Mouse (Mus musculus) midbrain, postnatal 0 days (tissue): Measurements from ENCODE around the gene Slc36a2. TPM values are rescaled to one million over a fixed set of nuclear protein-coding genes. Genes with fewer than 3 reads are reported as not detected.

ENCODE experiments used
- ATAC-seq: fragments of 200-750 bp; cut with Nextera tagmentation; 2 replicates; pipeline ENCODE4 v1.8.0; 2017; ENCODE audit warnings: moderate number of reproducible peaks, mild to moderate bottlenecking, moderate TSS enrichment, moderate library complexity; ENCODE audit not compliant: low FRiP score
- DNase-seq: peaks from one replicate; pipeline ENCODE4 v3.0.0-alpha.2; 2015; ENCODE audit warnings: low spot score
- H3K27ac ChIP-seq: fragments of 300-500 bp; sonication (generic); 2 replicates; pipeline ENCODE4 v1.5.1; 2014; ENCODE audit warnings: low read depth, mild to moderate bottlenecking, low read length, mixed read lengths
- H3K27me3 ChIP-seq: fragments of 300-500 bp; sonication (generic); 2 replicates; pipeline ENCODE4 v1.6.1; 2014; ENCODE audit warnings: low read length, control low read depth, mixed read lengths; ENCODE audit not compliant: insufficient read depth
- H3K36me3 ChIP-seq: fragments of 300-500 bp; sonication (generic); 2 replicates; pipeline ENCODE4 v1.6.1; 2014; ENCODE audit warnings: low read length, control low read depth, mixed read lengths; ENCODE audit not compliant: insufficient read depth
- H3K4me1 ChIP-seq: fragments of 300-500 bp; sonication (generic); 2 replicates; pipeline ENCODE4 v1.6.1; 2014; ENCODE audit warnings: mild to moderate bottlenecking, control low read depth, antibody characterized with exemption, low read length, mixed read lengths; ENCODE audit not compliant: insufficient read depth
- H3K4me2 ChIP-seq: fragments of 300-500 bp; sonication (generic); 2 replicates; pipeline ENCODE4 v1.6.1; 2014; ENCODE audit warnings: low read depth, mild to moderate bottlenecking, low read length, mixed read lengths; ENCODE audit not compliant: poor library complexity, severe bottlenecking
- H3K4me3 ChIP-seq: fragments of 300-500 bp; sonication (generic); 2 replicates; pipeline ENCODE4 v1.5.1; 2014; ENCODE audit warnings: low read depth, mild to moderate bottlenecking, low read length, moderate library complexity
- H3K9ac ChIP-seq: fragments of 300-500 bp; sonication (generic); replicated peaks from 2 replicates; pipeline ENCODE4 v1.6.1; 2014; ENCODE audit warnings: mild to moderate bottlenecking, low read length, moderate library complexity, mixed read lengths; ENCODE audit not compliant: poor library complexity, severe bottlenecking
- H3K9me3 ChIP-seq: fragments of 300-500 bp; sonication (generic); 2 replicates; pipeline ENCODE4 v1.6.1; 2016; ENCODE audit warnings: low read length, control low read depth
- CTCF ChIP-seq: IDR thresholded peaks from 2 replicates; pipeline ENCODE4 v1.5.1; 2016; ENCODE audit warnings: antibody characterized with exemption, mild to moderate bottlenecking
- WGBS: fragments of 180-500 bp; shearing (Covaris S2); extraction: QIAGEN DNeasy Blood & Tissue Kit; methylation state at CpG from one replicate; pipeline ENCODE4 v1.1.7; 2014; 5-methylcytosine and 5-hydroxymethylcytosine counted together
- polyA plus RNA-seq: library from polyadenylated mRNA; unstranded; fragments of >200 nt; fragmentation: Nextera tagmentation; extraction: Ambion mirVana; gene quantifications from 2 replicates; pipeline ENCODE4 v1.2.1, GENCODE M21; 2015
- total RNA-seq: library from RNA; depleted of rRNA; stranded (reverse); fragments of >200 nt; gene quantifications from 2 replicates; pipeline ENCODE4 v1.2.3, GENCODE M21; 2014

Slc36a2 gene
- total and polyA plus RNA-seq, 2 experiments from 2014 or later, result 0.27 to 0.79 TPM

GRCm38 (mm10) chr11:55128411-55128810 lies 56.5 kb downstream of the Slc36a2 start:
- 60% methylated on average over 3 of the region's 3 CpGs for WGBS
- ATAC-seq, result no peak
- Histone ChIP-seq H3K4me1 (no peaks in the 10 kb centered on the region; the same call in 1 of the 2 replicates), H3K27me3 (no peaks in the 10 kb centered on the region), H3K36me3 (no peaks in the 10 kb centered on the region), H3K4me2 (no peak overlapping the region), H3K4me3 (no peak overlapping the region), H3K9ac (no peak overlapping the region), H3K27ac (no peak overlapping the region), H3K9me3 (no peaks in the 10 kb centered on the region)
- DNase-seq, result no peak
- TF ChIP-seq CTCF, result no peak

GRCm38 (mm10) chr11:55127937-55128336 lies 56.9 kb downstream of the Slc36a2 start:
- no peak overlapping the region for H3K9ac ChIP-seq
- H3K27ac ChIP-seq, result no peak overlapping the region
- no peaks in the 10 kb centered on the region for H3K27me3 ChIP-seq
- no peak overlapping the region for H3K4me3 ChIP-seq
- H3K4me1 ChIP-seq, result no peaks in the 10 kb centered on the region; the same call in 1 of the 2 replicates
- TF ChIP-seq CTCF, result no peak
- ATAC-seq (no peak), DNase-seq (no peak)
- no peak overlapping the region for H3K4me2 ChIP-seq
- H3K9me3 ChIP-seq, result no peaks in the 10 kb centered on the region
- no peaks in the 10 kb centered on the region for H3K36me3 ChIP-seq
- 63% methylated on average over 6 of the region's 6 CpGs for WGBS

GRCm38 (mm10) chr11:55126663-55127062 lies 58.2 kb downstream of the Slc36a2 start:
- Histone ChIP-seq H3K4me1 (no peaks in the 10 kb centered on the region; the same call in 1 of the 2 replicates), H3K4me2 (no peak overlapping the region), H3K27me3 (no peaks in the 10 kb centered on the region), H3K4me3 (no peak overlapping the region), H3K9me3 (no peaks in the 10 kb centered on the region), H3K9ac (no peak overlapping the region), H3K27ac (no peak overlapping the region), H3K36me3 (no peaks in the 10 kb centered on the region)
- TF ChIP-seq CTCF, result no peak
- DNase-seq (no peak), ATAC-seq (no peak)
- WGBS, result 80% methylated on average over 3 of the region's 3 CpGs

GRCm38 (mm10) chr11:55121430-55121829 lies 63.4 kb downstream of the Slc36a2 start:
- H3K9ac ChIP-seq, result no peak overlapping the region
- no peaks in the 10 kb centered on the region for H3K36me3 ChIP-seq
- peak overlapping the region; percentile 69 for H3K27ac ChIP-seq
- DNase-seq, result no peak
- H3K4me2 ChIP-seq, result no peak overlapping the region
- H3K27me3 ChIP-seq, result no peaks in the 10 kb centered on the region
- no peak overlapping the region for H3K4me3 ChIP-seq
- 94% methylated on average over 1 of the region's 1 CpGs for WGBS
- ATAC-seq, result no peak
- peaks cover 3% of the 10 kb centered on the region; the same call in 1 of the 2 replicates for H3K4me1 ChIP-seq
- no peaks in the 10 kb centered on the region for H3K9me3 ChIP-seq
- TF ChIP-seq CTCF, result no peak

- Histone ChIP-seq H3K4me2 (no peak overlapping the region), H3K27me3 (no peaks in the 10 kb centered on the region), H3K9ac (no peak overlapping the region), H3K9me3 (no peaks in the 10 kb centered on the region), H3K36me3 (no peaks in the 10 kb centered on the region), H3K27ac (peak overlapping the region; percentile 69), H3K4me1 (peaks cover 3% of the 10 kb centered on the region; the same call in 1 of the 2 replicates), H3K4me3 (no peak overlapping the region)
- ATAC-seq (no peak), DNase-seq (no peak)
- WGBS, result 61% methylated on average over 8 of the region's 8 CpGs
- TF ChIP-seq CTCF, result no peak
These were observed 64.0 kb downstream of the Slc36a2 start for GRCm38 (mm10) chr11:55120821-55121271.

GRCm38 (mm10) chr11:55120279-55120678 lies 64.6 kb downstream of the Slc36a2 start:
- H3K9me3 ChIP-seq, result no peaks in the 10 kb centered on the region
- ATAC-seq (no peak), DNase-seq (no peak)
- H3K4me2 ChIP-seq, result no peak overlapping the region
- no peak overlapping the region for H3K9ac ChIP-seq
- H3K4me3 ChIP-seq, result no peak overlapping the region
- H3K36me3 ChIP-seq, result no peaks in the 10 kb centered on the region
- H3K27ac ChIP-seq, result peak overlapping the region; percentile 69; the same call in 1 of the 2 replicates
- no peaks in the 10 kb centered on the region for H3K27me3 ChIP-seq
- peaks cover 3% of the 10 kb centered on the region; the same call in 1 of the 2 replicates for H3K4me1 ChIP-seq
- TF ChIP-seq CTCF, result no peak
